Mouse (Mus musculus) embryonic fibroblast, embryonic 13.5 days (primary cell): ENCODE results near the gene Spred2. TPM values are rescaled to one million over a fixed set of nuclear protein-coding genes. Genes with fewer than 3 reads are reported as not detected.

ENCODE experiments used
- H3K27ac ChIP-seq: 2 replicates; pipeline ENCODE4 v1.5.1; 2012; ENCODE audit warnings: low read length, control low read depth, inconsistent platforms; ENCODE audit not compliant: insufficient read depth
- H3K4me1 ChIP-seq: 2 replicates; pipeline ENCODE4 v1.6.1; 2011; ENCODE audit warnings: low read length; ENCODE audit not compliant: control insufficient read depth, insufficient read depth
- H3K4me3 ChIP-seq: 2 replicates; pipeline ENCODE4 v1.5.1; 2011; ENCODE audit warnings: mild to moderate bottlenecking, control low read depth, low read length; ENCODE audit not compliant: insufficient read depth
- CTCF ChIP-seq: IDR thresholded peaks from 2 replicates; pipeline ENCODE4 v1.5.1; 2011; ENCODE audit warnings: mild to moderate bottlenecking, control low read depth, low read length, moderate library complexity, borderline replicate concordance; ENCODE audit not compliant: insufficient read depth
- POLR2A ChIP-seq: IDR thresholded peaks from 2 replicates; pipeline ENCODE4 v1.6.1; 2011; ENCODE audit warnings: low read depth, mild to moderate bottlenecking, control low read depth, low read length, moderate library complexity
- polyA plus RNA-seq: library from polyadenylated mRNA; stranded (reverse); fragments of >200 nt; gene quantifications from 2 replicates; pipeline ENCODE4 v1.2.4, GENCODE M21; 2011; ENCODE audit warnings: low read depth; ENCODE audit not compliant: missing spikeins, insufficient read length

The Spred2 gene
- polyA plus RNA-seq, 1 experiment, result 26.3 TPM

- TF ChIP-seq CTCF (no peak), POLR2A (no peak)
- no peak overlapping the region for H3K4me3 ChIP-seq
- no peak overlapping the region for H3K27ac ChIP-seq
Observed at GRCm38 (mm10) chr11:19911216-19911615, 13.0 kb upstream of the Spred2 start.

GRCm38 (mm10) chr11:19912179-19912578, 12.0 kb upstream of the Spred2 start:
- no peak overlapping the region for H3K4me3 ChIP-seq
- H3K4me1 ChIP-seq, result no peaks in the 10 kb centered on the region
- no peak overlapping the region for H3K27ac ChIP-seq
- TF ChIP-seq POLR2A (no peak), CTCF (no peak)

More at GRCm38 (mm10) chr11:19911216-19911615, 13.0 kb upstream of the Spred2 start:
- no peaks in the 10 kb centered on the region for H3K4me1 ChIP-seq

GRCm38 (mm10) chr11:19912661-19913060, 11.5 kb upstream of the Spred2 start:
- H3K4me3 ChIP-seq, result no peak overlapping the region
- no peak for TF ChIP-seq POLR2A
- no peak for TF ChIP-seq CTCF
- H3K27ac ChIP-seq, result no peak overlapping the region
- H3K4me1 ChIP-seq, result no peaks in the 10 kb centered on the region

- no peak overlapping the region for H3K27ac ChIP-seq
- TF ChIP-seq CTCF (no peak), POLR2A (no peak)
- H3K4me1 ChIP-seq, result no peaks in the 10 kb centered on the region
- H3K4me3 ChIP-seq, result no peak overlapping the region
Observed at GRCm38 (mm10) chr11:19913761-19914160, 10.4 kb upstream of the Spred2 start.

- H3K27ac ChIP-seq, result no peak overlapping the region
Observed at GRCm38 (mm10) chr11:19917381-19918245, 6.6 kb upstream of the Spred2 start.

GRCm38 (mm10) chr11:19918246-19918540, 6.0 kb upstream of the Spred2 start:
- TF ChIP-seq CTCF (no peak), POLR2A (no peak)
- Histone ChIP-seq H3K4me1 (no peaks in the 10 kb centered on the region; the same call in none of the 2 replicates), H3K4me3 (no peak overlapping the region), H3K27ac (no peak overlapping the region)

More at GRCm38 (mm10) chr11:19917381-19918245, 6.6 kb upstream of the Spred2 start:
- TF ChIP-seq POLR2A, result no peak
- TF ChIP-seq CTCF, result no peak
- Histone ChIP-seq H3K4me1 (no peaks in the 10 kb centered on the region; the same call in 1 of the 2 replicates), H3K4me3 (no peak overlapping the region)

- H3K27ac ChIP-seq, result peak overlapping the region; percentile 98
- peak; percentile 27; the same call in 1 of the 2 replicates for TF ChIP-seq POLR2A
- no peak for TF ChIP-seq CTCF
- no peaks in the 10 kb centered on the region; the same call in none of the 2 replicates for H3K4me1 ChIP-seq
- peak overlapping the region; percentile 51 for H3K4me3 ChIP-seq
Observed at GRCm38 (mm10) chr11:19919460-19919784, 4.8 kb upstream of the Spred2 start.

- H3K4me3 ChIP-seq, result peak overlapping the region; percentile 51
- H3K27ac ChIP-seq, result peak overlapping the region; percentile 98
- H3K4me1 ChIP-seq, result no peaks in the 10 kb centered on the region; the same call in none of the 2 replicates
- TF ChIP-seq CTCF (no peak), POLR2A (peak; percentile 53)
Observed at GRCm38 (mm10) chr11:19919785-19920671, 4.1 kb upstream of the Spred2 start.

GRCm38 (mm10) chr11:19921723-19922122, 2.5 kb upstream of the Spred2 start:
- H3K4me3 ChIP-seq, result no peak overlapping the region
- H3K4me1 ChIP-seq, result peaks cover 2% of the 10 kb centered on the region
- TF ChIP-seq CTCF, result no peak
- no peak for TF ChIP-seq POLR2A
- no peak overlapping the region for H3K27ac ChIP-seq

- H3K27ac ChIP-seq, result no peak overlapping the region
- H3K4me3 ChIP-seq, result no peak overlapping the region
- H3K4me1 ChIP-seq, result peaks cover 4% of the 10 kb centered on the region
- no peak for TF ChIP-seq POLR2A
- no peak for TF ChIP-seq CTCF
Observed at GRCm38 (mm10) chr11:19922208-19922607, 2.0 kb upstream of the Spred2 start.

- TF ChIP-seq POLR2A, result no peak
- no peak for TF ChIP-seq CTCF
- peak overlapping the region; percentile 77 for H3K4me3 ChIP-seq
Observed at GRCm38 (mm10) chr11:19924757-19925148, 578 bp downstream of the Spred2 start.

More at GRCm38 (mm10) chr11:19924757-19925148, 578 bp downstream of the Spred2 start:
- peaks cover 11% of the 10 kb centered on the region for H3K4me1 ChIP-seq
- H3K27ac ChIP-seq, result peak overlapping the region; percentile 59
